Mouse (Mus musculus) bone marrow macrophage, adult 2 months (primary cell): Measurements from ENCODE around the gene Trip6.

Source experiments
- CTCF ChIP-seq: IDR thresholded peaks from 2 replicates; pipeline ENCODE4 v1.5.1; 2012; ENCODE audit warnings: low read depth, mild to moderate bottlenecking, low read length, moderate library complexity
- POLR2A ChIP-seq: IDR thresholded peaks from 2 replicates; pipeline ENCODE4 v1.6.1; 2012; ENCODE audit warnings: mild to moderate bottlenecking, low read depth, low read length, borderline replicate concordance

DNA sequence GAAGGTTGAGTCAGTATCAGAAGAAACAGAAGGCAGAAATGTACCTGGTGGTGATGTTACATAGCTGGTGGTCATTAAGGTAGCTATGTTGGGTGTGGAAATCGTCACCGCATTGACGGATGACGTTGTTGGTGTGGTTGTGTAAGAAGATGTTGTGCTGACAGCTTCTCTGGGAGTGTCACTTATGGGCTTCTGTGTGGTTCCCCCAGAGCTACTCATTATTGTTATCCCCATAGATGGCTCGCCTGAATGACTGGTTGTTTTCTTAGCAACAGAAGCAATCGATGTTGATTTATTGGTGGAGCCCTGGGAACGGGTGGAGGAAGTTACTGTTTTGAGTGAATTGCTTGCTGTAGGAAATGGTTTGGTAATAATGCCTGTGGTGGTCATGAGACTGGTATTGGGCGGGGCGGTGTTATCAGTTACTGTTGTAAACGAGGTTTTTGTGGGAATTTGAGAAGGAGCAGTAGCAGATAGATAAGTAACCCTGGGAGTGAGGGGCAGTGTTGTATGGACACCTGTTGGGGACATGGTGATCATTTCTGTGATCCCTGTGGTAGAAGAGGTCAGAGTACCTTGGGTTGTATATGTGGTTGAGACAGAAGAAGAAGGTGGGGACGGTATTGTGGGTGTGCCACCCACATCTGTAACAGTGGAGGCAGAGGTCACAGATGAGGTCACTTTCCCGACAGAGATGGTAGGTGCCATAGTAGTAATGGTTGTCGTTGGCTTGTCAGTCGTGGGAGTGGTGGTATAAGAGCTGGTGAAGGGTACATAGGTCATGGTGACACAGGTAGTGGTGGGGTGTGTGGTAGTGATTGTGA is 50.1 kb downstream of the Trip6 start:
- no peak for TF ChIP-seq CTCF
- no peak for TF ChIP-seq POLR2A
